Mouse (Mus musculus) lung, postnatal 36 days (tissue): Measurements from ENCODE around the gene Grm8.
"Not testable (repeated sequence)": the region's sequence is repeated elsewhere in the genome, so short reads cannot be mapped to it uniquely, and the experiment has no call there.

Source experiments
- DNase-seq: peaks from one replicate; pipeline ENCODE4 v3.0.0; 2022; ENCODE audit warnings: mixed read lengths

Gene Grm8

DNA sequence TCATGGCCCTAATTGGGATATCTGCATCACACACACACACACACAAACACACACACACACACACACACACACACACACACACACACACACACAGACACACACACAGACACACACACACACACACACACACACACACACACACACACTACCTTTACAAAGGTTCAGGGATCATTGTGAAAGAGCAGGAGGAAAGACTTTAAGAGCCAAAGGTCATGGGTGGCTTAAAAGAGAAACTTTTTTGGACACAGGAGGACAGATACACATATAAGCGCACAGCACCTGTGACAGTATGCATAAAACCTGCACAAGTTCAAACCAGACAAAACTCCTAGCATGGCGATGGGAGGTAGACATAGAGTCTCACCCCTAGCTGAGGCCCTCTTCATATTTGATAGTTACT, 315.2 kb downstream of the Grm8 start:
- DNase-seq = not testable (repeated sequence)

DNA sequence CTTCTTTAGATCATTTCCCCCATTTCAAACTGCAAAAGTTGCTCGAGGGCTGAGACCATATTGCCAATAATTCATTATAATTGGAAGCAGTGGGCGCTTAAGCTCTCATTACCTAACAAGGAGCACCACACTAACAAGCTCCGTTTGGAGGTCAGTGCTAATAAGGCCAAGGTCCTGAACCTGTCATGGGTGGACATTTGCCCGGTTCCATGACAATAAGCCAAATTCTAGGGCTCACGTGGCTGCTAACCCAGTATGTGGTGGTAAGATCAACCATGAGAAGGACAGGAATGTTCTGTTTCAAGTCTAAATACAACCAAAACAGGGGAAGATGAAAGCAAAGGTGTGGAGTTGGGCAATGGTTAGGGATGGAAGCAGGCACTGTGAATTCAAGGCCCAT, 322.2 kb downstream of the Grm8 start:
- no peak for DNase-seq

DNA sequence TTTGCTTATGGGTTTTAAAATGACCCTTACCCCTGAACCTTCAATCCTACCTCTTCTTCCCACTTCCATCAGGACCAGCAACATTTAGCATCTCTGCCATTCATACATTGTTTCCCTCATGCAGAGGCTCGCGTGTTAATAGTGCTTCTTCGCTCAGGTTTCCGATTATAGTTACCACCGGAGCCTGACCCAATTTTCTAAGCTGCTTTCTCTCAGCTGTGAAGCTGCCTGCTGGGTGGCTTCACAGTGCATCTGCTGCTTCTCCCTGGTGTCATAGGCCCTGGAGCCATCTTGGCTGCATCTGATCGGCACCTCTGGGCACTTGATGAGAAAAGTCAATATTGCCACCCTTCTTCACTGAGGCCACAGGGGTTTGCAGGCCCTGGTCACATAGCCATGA, 325.0 kb downstream of the Grm8 start:
- no peak for DNase-seq

DNA sequence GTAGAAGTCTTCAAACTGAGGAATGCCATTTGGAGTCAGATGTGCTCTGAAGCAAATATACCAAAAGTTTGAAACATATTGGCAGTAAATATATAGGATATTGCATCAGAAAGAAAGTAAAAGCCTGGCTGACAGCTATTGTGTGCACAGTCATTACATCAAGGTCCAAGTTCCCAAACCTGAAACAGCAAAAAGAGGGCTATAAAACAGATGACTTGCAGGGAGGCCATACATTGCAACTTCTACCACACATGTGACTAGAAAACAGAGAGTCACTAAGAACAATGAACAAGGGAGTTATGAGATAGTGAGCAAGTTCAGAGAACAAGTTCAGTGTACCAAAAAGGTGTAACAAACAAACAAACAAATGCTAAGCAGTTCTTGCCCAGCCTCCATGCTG, 328.2 kb downstream of the Grm8 start:
- no peak for DNase-seq

DNA sequence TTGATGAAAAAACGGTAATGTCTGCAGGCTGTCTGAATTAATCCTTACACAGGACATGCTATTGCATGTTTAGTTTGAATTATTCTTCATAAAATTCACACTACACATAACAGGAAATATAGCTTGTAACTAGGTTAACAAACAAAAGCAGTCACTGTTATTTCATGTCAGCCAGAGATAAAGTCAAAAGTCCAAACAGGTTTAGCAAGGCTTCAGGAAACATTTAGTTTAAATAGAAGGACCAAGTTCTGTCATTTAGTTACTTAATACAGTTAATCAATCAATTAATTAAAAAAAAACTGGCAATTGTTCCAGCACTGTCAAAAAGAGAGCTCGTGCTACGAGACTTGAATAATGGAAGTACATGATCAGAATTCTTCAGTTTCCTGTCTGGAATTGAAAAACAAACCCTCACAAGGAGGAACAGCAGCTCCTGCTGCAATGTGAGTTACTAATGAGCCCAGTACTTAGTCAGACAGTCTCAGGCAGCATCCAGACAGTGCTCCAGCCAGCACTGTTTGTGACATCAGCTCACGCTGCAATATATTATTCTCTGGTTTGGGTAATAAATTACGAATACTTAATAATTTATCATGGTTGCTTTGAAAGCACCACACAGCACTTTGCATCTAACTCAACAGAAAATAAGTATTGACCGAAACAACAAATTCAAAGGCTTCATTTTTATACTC, 334.0 kb downstream of the Grm8 start:
- DNase-seq = no peak

DNA sequence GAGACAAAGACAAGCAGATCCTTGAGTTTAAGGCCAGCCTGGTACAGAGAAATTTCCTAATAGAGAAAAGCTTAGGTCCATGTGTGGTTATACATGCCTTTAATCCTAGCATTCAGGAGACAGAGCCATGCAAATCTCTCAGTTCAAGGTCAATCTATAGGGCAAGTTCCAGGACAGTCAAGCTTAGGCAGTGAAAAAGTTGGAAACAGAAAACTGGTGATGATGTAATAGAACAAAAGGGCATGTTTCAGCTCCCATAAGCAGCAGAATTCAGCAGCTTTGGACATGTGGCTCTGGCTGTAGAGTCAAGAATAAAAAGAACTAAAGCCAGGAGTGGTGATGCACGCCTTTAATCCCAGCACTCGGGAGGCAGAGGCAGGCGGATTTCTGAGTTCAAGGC, 336.2 kb downstream of the Grm8 start:
- no peak for DNase-seq

DNA sequence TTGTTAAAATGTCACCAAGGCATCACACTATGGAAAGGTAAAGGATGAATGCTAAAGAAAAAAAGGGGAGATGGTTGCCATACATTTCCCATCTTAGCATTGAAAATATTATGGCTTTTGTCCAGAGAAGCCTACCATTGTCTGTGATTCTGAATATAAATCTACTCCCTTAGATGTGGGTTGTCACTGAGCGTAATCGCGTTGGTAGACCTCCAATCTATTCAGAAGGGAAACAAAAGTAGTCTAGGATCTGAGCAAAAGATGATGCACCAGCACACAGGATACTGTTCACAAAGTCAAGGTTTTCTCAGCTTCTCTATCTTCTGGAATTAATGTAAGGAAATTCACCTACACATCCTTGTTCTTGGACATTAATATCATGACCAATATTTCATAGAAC, 345.4 kb downstream of the Grm8 start:
- no peak for DNase-seq

DNA sequence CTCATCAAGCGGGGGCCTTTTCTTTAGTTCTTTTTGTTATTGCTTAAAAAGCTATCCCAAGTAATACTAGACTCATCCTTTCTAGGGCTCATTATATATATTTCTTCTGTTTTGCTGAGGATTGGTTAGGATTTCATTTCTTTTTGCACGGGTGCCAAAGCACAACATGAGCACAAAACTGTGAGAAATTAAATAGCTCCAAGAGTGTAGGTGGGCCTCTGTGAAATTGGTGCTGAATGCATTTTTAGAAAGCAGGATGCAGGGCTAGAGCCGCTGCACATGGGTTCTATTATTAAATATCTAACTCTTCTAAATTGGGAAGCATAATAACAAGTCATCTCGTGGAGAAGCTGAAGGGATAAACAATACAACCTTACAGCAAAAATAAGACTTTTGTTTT, 345.8 kb downstream of the Grm8 start:
- no peak for DNase-seq

DNA sequence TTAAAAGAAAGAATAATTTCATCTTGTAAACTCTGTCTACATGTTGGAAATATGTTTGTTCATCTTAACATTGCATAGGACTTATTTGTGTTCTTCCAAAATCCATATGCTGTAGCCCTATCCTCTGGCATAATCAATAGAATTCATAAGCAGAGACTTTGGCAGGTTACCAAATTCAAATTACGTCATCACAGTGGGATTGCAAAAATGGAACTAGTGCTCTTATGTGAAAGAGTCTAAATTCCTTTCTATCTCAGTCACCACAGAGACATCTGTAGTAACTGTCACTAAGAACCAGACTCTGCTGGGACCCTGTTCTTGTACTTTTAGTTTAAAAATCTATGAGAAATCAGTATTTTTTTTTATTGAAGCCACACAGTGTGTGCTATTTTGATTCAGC, 352.7 kb downstream of the Grm8 start:
- no peak for DNase-seq

DNA sequence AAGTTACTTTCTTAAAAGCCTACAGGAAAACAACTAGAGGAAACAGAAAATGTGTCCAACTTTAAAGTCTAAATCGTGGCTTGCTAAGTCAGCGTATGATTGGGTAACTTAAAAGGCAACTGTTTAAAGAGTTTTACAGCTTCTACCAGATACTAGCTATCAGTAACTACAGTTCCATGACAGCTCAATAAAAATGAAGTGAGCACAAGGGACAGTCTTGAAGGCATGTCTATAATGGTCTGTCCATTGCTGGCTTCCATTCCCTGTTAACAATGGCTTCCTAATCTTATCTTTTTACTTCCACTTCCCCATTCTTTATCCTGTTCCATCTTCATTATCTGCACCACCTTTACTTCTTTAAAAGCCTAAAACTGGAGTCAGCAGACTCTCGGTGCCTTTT, 353.6 kb downstream of the Grm8 start:
- no peak for DNase-seq

DNA sequence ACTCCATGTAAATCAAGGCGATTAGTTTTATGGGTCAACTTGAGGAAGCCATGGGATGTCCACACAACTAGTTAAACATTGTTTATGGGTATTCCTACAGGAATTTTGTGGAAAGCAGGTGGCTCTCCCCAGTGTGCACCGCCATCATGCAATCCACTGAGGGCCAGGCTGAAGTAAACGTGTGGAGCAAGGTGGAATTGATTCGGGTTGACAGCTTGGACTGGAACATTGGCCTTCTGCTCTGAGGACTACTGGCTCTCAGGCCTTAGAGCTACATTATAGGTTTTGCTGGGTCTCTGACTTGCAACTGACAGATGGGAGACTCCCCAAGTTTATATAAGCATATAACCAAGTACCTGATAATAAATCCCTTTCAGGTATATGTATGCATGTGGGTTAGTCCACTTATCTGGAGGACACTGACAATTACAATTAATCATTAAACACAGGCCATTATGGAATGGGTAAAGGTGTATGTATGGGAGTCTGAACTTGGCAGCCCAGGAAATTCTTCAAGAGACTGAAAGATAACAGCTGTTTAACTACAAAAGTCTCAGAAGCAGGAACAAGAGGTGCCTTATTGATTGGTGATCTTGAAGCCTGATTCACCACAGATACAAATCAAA, 359.2 kb downstream of the Grm8 start:
- DNase-seq = no peak

DNA sequence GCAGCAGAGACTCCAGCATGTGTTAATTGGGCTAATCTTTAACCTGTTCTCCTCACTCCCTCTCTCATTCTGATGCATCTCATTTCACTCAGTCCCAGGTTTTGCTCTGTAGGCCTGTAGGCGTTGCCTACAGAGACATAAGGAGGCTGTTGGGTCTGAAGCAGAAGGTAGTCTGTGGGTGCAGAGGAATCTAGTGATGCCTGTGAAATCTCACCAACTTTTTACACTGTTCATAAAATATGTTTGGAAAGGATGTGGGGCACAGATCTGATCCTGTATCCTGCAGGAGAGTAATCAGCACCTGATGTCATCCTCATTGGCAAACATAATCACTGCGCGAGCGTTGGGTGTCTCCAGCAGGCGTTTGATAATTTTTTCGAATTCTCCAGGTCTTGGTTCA, 372.9 kb downstream of the Grm8 start:
- DNase-seq = no peak

DNA sequence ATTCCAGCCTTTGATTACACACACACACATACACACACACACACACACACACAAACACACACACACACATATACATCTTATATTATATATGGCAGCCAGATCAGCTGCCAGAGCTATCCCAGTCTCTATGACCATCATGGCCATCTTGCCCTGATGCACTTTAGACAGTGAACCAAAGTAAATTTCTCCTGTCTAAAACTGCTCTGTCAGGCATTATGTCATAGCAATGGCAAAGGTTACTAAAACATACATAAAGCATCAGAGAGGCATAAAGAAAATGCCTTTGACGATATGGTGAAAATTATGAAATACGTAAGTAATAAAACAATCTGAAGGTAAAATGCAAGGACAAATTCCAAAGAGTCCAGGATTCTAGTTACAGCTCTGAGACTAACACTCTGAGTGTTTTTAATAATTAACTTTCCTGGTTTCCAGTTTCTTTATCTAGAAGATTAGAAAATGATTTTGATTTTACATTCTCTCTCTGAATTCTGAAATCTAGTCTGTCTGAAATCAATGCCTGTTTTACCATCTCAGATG, 381.6 kb downstream of the Grm8 start:
- DNase-seq = no peak

DNA sequence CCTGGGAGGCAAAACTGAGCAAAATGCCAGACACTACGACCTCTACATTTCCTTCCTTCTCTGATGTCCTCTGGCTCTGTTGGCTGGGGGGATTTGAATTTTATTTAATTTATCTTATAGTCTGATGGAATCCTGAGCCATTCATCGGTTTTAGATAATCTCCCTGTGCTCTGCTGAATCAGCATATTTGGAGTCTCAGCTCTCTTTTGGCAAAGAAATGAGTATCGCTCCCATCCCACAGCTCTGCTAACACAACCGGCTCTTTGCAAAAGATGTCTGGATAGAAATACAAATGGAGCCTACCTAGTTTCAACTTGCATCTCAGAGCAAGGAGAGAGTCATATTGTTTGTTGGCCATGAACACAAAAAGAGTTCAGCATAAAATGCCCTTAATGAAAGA, 388.5 kb downstream of the Grm8 start:
- DNase-seq = no peak

DNA sequence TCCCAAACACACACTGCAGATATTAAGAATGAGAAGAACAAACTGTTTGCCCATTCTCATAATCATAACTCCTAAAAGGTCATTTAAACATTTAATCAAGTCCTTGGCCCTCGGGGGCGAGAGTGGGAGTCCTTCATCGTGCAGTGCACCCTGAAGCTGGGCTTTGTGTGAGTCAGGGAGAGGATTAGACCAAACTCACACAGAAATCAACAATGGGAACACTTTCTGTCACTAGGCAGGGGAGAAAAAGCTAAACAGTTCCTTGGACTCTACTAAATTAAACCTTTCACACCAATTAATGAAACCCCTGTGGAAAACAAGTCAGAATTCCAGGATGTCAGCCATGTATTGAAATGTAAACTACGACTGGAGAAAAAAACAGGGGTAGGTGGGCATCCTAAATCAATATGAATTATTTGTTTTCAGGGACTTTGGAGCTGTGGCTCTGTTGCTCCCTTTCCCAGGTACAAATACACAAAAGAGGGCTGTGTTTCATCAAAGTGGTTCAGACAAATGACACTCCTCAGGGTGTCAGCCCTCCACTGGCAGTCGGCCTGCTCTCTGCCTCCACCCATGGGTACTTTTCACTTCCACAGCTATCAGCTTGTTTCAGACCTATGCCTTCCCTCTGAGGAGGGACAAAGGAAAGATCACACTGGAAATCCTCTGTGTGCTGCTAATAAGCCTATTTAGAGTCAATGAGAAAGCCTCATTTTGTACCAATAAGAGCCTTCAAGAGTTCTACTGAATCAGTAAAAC, 389.1 kb downstream of the Grm8 start:
- DNase-seq = no peak

DNA sequence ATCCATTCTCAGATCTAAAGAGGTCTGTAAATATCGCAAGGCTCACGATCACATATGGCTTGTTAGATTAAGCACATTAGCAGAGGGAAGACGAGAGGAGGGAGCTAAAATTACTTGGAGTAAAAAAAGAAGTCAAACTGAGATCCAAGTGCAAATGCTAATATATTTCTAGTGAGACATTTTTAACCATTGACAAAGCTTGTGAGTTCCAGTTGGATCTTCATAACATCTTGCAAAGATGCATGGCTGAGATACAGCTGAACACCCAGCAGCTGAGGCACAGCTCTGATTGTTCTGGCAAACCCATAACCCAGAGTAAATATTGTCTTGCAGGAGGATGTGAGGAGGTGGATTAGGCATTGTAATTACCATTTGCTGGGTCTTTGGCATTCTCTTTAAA, 445.6 kb downstream of the Grm8 start:
- DNase-seq = no peak

DNA sequence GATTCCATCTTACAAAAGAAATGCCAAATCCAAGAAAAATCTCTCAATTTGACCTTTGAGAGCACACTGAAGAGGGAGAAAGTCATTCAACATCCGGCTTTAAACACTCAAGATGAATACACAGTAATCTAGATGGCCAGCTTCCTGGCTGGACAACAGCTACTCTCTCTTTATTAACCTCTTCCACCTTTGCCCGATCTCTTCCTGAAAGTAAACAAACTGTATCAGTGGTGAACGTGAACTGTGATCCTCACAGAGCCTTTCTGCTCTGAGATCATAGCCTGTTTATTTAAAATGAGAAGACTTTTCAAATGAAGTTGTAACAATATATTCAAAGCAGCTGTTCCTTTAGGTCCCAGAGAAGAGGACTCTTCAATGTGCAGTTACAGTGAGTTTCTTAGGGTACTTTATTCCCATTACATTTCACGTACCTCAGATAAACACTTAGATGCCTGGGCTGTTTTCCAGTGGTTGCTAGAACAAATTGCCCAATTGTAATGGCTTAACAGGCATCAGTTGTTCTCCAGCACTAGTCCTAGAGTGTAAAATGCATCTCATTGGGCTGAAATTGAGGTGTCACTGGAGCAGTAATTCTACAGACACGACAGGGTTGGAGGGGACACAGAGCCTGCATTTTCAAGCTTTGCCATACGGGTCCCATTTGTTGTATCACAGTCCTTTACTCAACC, 473.1 kb downstream of the Grm8 start:
- DNase-seq = no peak

DNA sequence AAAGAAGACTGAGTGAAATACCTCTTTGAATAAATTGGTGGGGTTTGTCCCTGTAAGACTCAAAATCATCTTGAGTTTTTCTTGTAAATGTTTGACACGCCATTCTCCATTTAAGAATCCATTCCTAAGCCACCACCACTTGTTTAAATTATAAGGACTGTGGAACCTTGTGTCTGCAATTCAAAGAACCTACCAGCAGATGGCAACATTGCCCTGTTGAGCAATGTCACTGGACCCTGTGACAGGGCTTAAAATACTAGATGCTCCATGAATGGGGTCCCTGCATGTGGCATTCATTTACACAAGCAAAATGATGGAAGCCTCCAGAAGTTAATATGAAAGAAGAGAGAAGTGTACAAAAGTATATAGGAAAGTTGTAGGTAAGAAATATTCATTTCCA, 477.5 kb downstream of the Grm8 start:
- DNase-seq = peak; percentile 12

DNA sequence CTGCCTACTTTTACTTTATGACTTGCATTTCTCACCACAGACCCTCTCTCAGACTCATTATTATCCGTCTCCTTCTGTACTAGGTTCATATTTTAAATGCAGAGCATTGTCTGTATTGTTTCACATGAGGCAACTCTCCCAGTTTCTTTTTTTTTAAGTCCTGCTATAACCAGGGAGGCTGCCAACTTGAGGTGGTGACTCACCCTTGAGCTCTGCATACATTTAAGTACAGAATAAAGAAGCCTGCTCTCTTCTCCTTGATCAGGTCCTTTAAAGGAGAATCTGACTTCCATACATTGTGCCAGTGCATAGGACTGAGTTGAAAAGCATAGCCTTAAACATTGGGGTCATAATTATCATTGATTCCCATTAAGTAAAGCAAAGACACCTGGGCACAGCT, 488.5 kb downstream of the Grm8 start:
- DNase-seq = no peak

DNA sequence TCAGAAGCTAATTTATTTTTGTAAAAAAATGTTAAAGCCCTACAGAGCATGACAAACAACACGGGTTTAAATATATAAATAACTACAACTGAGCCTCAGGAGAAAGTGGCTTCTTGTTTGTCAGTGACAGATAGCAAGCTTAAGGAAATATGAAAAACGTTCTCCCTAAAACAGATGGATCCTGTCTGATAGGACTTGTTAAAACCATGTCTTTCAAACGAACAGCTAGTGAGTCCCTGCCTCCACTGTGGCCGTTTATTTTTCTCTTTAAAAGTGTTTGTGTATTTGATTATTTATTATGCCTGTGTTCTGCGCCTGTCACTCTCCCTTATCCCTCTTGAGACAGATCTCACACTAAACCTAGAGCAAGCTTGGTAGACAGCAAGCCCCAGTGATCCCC, 489.9 kb downstream of the Grm8 start:
- DNase-seq = no peak

DNA sequence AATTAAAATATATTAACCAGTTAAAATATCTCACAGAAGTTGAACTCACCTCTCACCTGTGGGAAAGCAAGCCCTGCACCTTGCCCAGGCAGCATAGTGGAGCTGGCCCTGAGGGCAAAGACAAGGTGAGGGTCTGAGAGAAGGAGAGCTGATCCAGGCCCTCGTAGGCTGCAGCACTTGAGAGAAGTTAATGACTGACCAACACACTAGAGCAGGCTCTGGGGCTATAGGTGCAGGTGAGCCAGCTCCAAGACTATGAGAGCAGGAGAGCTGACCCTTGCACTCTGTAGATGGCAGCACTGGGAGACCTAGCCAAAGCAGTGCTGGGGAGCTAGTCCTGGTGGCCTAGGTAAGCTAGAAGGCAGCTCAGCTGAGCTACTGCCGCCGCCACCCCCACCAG, 499.1 kb downstream of the Grm8 start:
- no peak for DNase-seq

DNA sequence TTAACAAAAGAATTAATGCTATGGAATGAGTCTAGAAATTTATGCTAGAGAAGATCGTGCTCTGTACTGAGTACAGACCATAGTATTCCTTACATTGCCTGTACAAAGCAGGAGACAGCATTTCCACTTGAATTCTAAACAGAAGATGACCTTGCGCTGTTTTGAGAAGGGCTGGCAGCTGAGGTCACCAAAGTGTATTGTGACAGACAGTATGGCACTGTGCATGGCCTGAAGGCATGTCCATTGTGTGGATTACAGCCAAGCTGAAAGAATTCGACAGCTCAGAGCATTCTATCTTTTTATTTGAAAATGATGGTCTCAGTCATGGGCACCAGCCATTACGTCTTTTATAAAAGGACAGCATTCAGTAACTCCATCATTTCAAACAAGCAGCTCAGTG, 517.5 kb downstream of the Grm8 start:
- no peak for DNase-seq

DNA sequence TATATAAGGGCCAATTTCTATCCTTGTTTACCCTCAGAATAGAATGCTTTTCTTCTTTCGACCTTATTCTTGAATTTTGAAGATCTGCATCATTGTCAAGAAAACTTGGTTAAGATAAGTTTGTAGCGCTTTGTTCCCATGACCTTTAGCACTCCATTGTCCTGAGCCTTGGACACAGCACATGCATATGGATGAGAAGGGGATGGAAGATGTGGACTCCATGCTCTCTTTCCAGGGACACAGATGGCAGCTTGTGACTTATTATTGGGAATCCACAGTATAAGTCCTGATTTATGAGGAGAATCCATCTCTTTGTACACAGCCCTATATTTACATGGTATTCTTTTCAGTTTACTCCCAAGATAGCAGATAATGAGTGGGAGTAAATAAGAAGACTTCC, 554.5 kb downstream of the Grm8 start:
- DNase-seq = no peak

DNA sequence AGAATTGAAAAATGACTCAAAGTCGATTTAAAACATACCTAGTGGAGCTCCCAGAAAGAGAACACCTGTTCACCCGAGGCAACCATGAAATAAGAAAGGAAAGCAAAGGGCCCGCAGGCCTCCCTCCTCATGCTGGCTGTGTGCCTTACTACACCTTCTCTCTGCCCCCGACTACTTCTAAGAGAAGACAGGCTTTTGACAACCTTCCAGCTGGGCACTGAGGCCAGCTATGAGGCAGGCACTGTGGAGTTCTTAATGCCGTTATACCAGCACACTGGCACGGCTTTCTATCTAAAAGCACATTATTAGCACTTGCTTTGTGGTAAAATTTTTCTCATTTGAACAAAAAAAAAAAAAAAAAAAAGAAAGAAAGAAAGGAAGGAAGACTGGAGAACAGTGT, 589.5 kb downstream of the Grm8 start:
- DNase-seq = no peak
